Mouse (Mus musculus): ENCODE results near the gene Ksr2.
A peak's percentile ranks its signal among the peaks of the same experiment; 100 is the strongest.

Gene Ksr2

DNA sequence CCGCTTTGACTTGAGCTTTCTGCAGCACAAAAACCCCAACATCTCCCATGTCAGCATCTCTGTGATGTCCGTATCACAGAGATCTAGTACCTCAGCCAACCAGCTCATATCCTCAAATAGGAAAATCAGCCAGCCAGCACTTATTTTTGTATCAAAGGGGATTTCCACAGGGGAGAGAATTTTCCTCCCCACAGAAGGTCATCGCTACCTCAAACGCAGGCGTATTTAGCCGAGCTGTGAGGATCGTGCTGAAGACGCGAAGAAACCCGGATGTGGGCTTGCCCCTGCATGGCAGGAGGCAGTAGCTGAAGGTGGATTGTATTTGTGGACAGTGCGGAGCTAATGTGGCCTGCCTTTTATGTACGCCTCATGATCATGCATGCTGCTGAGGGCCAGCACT is 67.8 kb downstream of the Ksr2 start:
- H3K36me3 ChIP-seq (ENCODE audit: insufficient read depth, low read length), result no peaks in the 10 kb centered on the region
- TF ChIP-seq POU5F1 (IDR thresholded peaks at IDR 0.05; ENCODE audit: borderline replicate concordance, low read length) (no peak), CTCF (conservative IDR thresholded peaks at IDR 0.05; ENCODE audit: low read length) (no peak), NANOG (IDR thresholded peaks at IDR 0.05; ENCODE audit: borderline replicate concordance, low read length) (no peak)
- H3K4me3 ChIP-seq (replicated peaks; ENCODE audit: low read length), result peak overlapping the region; percentile 61
- H3K9me3 ChIP-seq (ENCODE audit: low read length), result peaks cover 6% of the 10 kb centered on the region
- peaks cover 12% of the 10 kb centered on the region; the same call in 1 of the 2 replicates for H3K27me3 ChIP-seq (ENCODE audit: insufficient read depth, low read length)
- peaks cover 23% of the 10 kb centered on the region for H3K4me1 ChIP-seq (replicated peaks; ENCODE audit: low read depth, low read length)

DNA sequence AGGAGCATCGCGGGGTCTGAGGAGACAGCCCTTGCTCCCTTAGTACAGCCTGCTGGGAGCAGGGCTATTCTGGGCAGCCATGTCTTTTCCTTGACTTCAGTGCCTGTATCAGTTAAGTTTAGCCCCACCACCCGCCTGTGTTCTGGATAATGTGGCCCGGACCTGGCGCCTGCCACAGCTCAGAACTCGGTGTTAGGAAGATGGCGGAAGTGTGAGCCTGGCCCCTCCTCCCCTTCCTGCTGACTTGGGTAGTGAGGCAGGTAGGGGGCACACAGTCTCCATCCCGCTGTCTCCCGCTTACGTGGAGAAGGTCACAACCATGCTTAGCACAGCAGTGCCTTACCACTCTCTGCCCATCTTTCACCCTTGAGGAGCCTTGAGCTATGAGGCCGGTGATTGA is 68.2 kb downstream of the Ksr2 start:
- Histone ChIP-seq H3K4me1 (replicated peaks; ENCODE audit: low read depth, low read length) (peaks cover 25% of the 10 kb centered on the region), H3K4me3 (replicated peaks; ENCODE audit: low read length) (peak overlapping the region; percentile 61), H3K27me3 (ENCODE audit: insufficient read depth, low read length) (peaks cover 12% of the 10 kb centered on the region; the same call in 1 of the 2 replicates), H3K36me3 (ENCODE audit: insufficient read depth, low read length) (no peaks in the 10 kb centered on the region), H3K9me3 (ENCODE audit: low read length) (peaks cover 2% of the 10 kb centered on the region)
- no peak for TF ChIP-seq CTCF (conservative IDR thresholded peaks at IDR 0.05; ENCODE audit: low read length)
- TF ChIP-seq POU5F1 (IDR thresholded peaks at IDR 0.05; ENCODE audit: borderline replicate concordance, low read length), result no peak
- TF ChIP-seq NANOG (IDR thresholded peaks at IDR 0.05; ENCODE audit: borderline replicate concordance, low read length), result no peak

DNA sequence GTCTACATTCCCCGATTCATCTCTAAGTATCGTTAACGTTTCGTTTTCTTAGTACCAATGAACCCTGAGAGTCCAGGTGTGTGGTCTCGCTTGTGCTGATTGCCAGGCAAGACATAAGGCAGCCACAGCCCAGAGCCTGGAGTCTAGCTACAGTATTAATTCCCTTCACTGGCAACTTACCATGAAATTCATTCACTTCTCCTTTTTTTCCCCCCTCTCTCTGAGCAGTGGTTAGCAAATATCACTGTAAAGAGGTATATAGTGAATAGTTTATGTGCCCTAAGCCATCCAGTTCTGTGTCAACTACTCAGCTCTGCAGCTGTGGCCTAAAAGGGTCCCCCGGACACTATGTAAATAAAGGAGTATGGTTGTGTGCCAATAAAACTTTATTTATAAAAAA is 71.6 kb downstream of the Ksr2 start:
- peaks cover 25% of the 10 kb centered on the region for H3K4me1 ChIP-seq (replicated peaks; ENCODE audit: low read depth, low read length)
- peaks cover 16% of the 10 kb centered on the region; the same call in 1 of the 2 replicates for H3K27me3 ChIP-seq (ENCODE audit: insufficient read depth, low read length)
- H3K36me3 ChIP-seq (ENCODE audit: insufficient read depth, low read length), result no peaks in the 10 kb centered on the region
- H3K9me3 ChIP-seq (ENCODE audit: low read length), result no peaks in the 10 kb centered on the region
- TF ChIP-seq POU5F1 (IDR thresholded peaks at IDR 0.05; ENCODE audit: borderline replicate concordance, low read length), result no peak
- TF ChIP-seq CTCF (conservative IDR thresholded peaks at IDR 0.05; ENCODE audit: low read length), result no peak
- no peak for TF ChIP-seq NANOG (IDR thresholded peaks at IDR 0.05; ENCODE audit: borderline replicate concordance, low read length)
- no peak overlapping the region for H3K4me3 ChIP-seq (replicated peaks; ENCODE audit: low read length)

DNA sequence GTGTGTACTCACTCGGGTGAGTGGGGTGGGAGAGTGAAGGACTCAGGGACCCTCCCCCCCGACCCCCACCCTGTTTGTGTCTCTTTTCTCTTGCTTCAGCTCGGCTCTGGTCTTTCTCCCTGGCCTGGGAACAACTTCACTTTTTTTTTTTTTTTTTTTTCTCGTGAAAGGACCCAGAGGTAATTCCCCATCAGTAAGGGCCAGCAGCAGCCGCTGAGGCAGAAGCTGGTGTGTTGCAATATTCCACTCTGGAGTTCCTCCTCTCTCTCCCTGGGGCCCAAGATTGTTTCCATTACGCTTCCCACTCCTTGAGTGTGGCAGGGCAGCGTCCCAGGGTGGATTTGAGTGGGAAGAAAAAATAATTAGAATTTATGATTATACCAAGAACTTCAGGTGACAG is 72.3 kb downstream of the Ksr2 start:
- H3K4me1 ChIP-seq (replicated peaks; ENCODE audit: low read depth, low read length), result peaks cover 23% of the 10 kb centered on the region
- TF ChIP-seq POU5F1 (IDR thresholded peaks at IDR 0.05; ENCODE audit: borderline replicate concordance, low read length) (no peak), CTCF (conservative IDR thresholded peaks at IDR 0.05; ENCODE audit: low read length) (no peak), NANOG (IDR thresholded peaks at IDR 0.05; ENCODE audit: borderline replicate concordance, low read length) (no peak)
- H3K9me3 ChIP-seq (ENCODE audit: low read length), result no peaks in the 10 kb centered on the region
- no peak overlapping the region for H3K4me3 ChIP-seq (replicated peaks; ENCODE audit: low read length)
- H3K27me3 ChIP-seq (ENCODE audit: insufficient read depth, low read length), result peaks cover 16% of the 10 kb centered on the region; the same call in 1 of the 2 replicates
- H3K36me3 ChIP-seq (ENCODE audit: insufficient read depth, low read length), result no peaks in the 10 kb centered on the region

DNA sequence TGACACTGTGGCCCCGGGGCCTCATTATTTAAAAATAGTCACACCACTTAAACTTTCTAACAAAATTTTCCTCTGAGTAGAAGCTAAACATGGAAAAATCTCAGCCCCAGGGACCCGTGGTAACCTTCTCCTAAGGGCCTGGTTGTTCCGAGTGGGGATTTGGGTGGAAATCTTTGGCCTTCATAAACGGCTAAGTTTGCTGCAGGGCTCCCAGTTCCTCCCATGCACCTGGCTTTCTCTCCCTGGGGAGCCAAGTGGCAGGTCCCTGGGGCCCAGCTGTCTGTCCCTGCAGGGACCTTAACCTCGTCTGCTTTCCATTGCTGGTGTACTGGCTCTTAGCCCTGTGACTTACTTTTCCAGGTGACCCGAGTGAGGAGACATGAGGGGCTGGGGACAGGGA is 74.4 kb downstream of the Ksr2 start:
- H3K4me1 ChIP-seq (replicated peaks; ENCODE audit: low read depth, low read length), result peaks cover 11% of the 10 kb centered on the region
- no peak for TF ChIP-seq POU5F1 (IDR thresholded peaks at IDR 0.05; ENCODE audit: borderline replicate concordance, low read length)
- no peak for TF ChIP-seq NANOG (IDR thresholded peaks at IDR 0.05; ENCODE audit: borderline replicate concordance, low read length)
- TF ChIP-seq CTCF (conservative IDR thresholded peaks at IDR 0.05; ENCODE audit: low read length), result no peak
- no peaks in the 10 kb centered on the region for H3K36me3 ChIP-seq (ENCODE audit: insufficient read depth, low read length)
- no peak overlapping the region for H3K4me3 ChIP-seq (replicated peaks; ENCODE audit: low read length)
- peaks cover 10% of the 10 kb centered on the region; the same call in 1 of the 2 replicates for H3K27me3 ChIP-seq (ENCODE audit: insufficient read depth, low read length)
- no peaks in the 10 kb centered on the region for H3K9me3 ChIP-seq (ENCODE audit: low read length)

DNA sequence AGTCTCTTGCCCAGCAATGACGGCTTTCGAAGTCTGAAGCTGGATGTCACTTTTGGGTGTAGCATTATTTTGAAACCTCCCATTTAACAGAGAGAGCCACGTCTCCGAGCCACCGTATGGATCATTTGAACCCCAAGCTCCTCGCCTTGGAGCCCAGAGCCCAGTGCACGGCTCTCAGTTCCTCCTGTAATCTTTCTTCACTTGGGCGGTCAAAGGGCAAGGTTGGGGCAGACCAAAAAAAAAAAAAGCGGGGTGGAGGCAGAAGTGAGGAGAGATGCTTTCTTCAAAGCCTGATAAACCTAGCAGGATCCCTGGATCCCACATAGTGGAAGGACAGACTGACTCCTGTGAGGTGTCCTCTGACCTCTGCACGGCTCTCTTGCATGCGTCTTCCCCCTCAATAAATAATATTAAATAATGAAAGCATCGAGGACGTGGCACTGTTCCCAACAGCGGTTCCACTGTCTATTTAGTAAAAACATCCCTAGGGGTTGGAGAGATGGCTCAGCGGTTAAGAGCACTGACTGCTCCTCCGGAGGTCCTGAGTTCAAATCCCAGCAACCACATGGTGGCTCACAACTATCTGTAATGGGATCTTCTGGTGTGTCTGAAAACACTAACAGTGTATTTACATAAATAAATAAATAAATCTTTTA is 75.0 kb downstream of the Ksr2 start:
- no peak for TF ChIP-seq POU5F1 (IDR thresholded peaks at IDR 0.05; ENCODE audit: borderline replicate concordance, low read length)
- TF ChIP-seq NANOG (IDR thresholded peaks at IDR 0.05; ENCODE audit: borderline replicate concordance, low read length), result no peak
- no peak for TF ChIP-seq CTCF (conservative IDR thresholded peaks at IDR 0.05; ENCODE audit: low read length)
- no peaks in the 10 kb centered on the region for H3K9me3 ChIP-seq (ENCODE audit: low read length)
- no peaks in the 10 kb centered on the region for H3K36me3 ChIP-seq (ENCODE audit: insufficient read depth, low read length)
- 0 out of 2 replicates have a peak, but pooled peaks cover 7% of the 10 kb centered on the region for H3K27me3 ChIP-seq (ENCODE audit: insufficient read depth, low read length)
- H3K4me3 ChIP-seq (replicated peaks; ENCODE audit: low read length), result no peak overlapping the region
- peaks cover 17% of the 10 kb centered on the region for H3K4me1 ChIP-seq (replicated peaks; ENCODE audit: low read depth, low read length)

DNA sequence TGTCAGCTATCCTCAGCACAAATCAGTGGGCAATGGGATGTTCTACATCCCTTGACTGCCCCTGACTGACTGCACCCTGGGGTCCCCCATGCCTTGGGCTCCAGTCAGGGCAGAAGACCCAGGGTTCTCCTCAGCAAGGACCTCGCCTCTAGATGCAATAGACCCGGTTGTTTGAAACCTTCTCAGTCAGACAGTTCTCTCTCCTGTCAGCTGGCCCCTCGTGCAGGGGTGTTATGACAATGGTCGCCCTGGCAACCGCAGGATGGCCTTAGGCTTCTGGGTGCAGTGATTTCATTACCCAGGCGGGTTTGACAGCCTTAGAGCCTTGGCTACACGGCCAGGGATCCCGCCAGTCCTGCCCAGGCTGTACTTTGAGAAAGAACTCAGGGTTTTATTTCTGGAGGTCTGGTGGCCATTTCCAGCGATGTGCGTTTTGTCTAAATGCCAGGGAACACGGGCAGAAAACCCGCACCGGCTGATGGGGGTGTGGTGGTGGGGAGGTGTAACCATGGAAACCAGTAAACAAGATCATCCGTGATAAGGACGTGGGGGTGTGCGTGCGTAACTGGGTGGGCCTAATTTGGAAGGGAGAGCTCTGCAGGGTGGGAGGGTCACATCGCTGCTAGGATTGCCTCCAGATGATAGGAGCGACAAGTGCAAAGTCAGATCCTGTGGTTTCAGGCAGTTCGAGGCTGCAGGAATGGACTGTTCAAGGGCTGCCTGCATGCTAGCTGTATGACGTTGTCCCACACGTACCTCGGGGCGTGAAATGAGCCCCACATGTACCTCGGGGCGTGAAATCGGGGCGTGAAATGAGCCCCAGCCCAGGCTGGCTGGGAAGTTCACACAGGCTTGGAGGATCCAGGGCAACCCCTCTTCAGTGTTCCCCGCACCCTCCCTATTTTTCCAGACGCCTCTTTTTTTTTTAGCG is 79.4 kb downstream of the Ksr2 start:
- H3K27me3 ChIP-seq (ENCODE audit: insufficient read depth, low read length), result peaks cover 7% of the 10 kb centered on the region; the same call in 1 of the 2 replicates
- peak overlapping the region; percentile 17; the same call in 1 of the 2 replicates for H3K4me3 ChIP-seq (replicated peaks; ENCODE audit: low read length)
- H3K4me1 ChIP-seq (replicated peaks; ENCODE audit: low read depth, low read length), result peaks cover 23% of the 10 kb centered on the region
- no peaks in the 10 kb centered on the region for H3K9me3 ChIP-seq (ENCODE audit: low read length)
- H3K36me3 ChIP-seq (ENCODE audit: insufficient read depth, low read length), result no peaks in the 10 kb centered on the region
- TF ChIP-seq CTCF (conservative IDR thresholded peaks at IDR 0.05; ENCODE audit: low read length), result no peak
- TF ChIP-seq POU5F1 (IDR thresholded peaks at IDR 0.05; ENCODE audit: borderline replicate concordance, low read length), result no peak
- no peak for TF ChIP-seq NANOG (IDR thresholded peaks at IDR 0.05; ENCODE audit: borderline replicate concordance, low read length)

DNA sequence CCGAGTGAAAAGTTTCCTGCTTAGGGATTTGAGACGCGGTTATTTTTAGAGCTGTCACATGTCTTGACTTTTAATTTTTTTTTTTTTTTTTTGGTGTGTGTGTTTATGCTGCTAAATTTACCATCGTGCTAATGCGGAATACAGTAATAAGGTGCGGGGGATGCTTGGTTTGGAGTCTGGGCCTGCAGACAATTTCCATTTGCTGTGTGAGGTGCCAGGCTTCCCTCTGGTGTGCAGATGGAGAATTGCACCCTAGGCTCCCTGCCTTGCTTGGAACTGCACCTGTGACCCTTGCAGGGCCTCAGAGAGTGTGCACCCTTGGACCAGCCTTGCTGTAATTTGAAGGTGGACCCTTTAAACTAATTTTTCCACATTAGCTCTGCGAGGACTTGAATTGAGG is 80.1 kb downstream of the Ksr2 start:
- no peak for TF ChIP-seq POU5F1 (IDR thresholded peaks at IDR 0.05; ENCODE audit: borderline replicate concordance, low read length)
- TF ChIP-seq CTCF (conservative IDR thresholded peaks at IDR 0.05; ENCODE audit: low read length), result peak; percentile 90
- no peaks in the 10 kb centered on the region for H3K36me3 ChIP-seq (ENCODE audit: insufficient read depth, low read length)
- no peaks in the 10 kb centered on the region for H3K9me3 ChIP-seq (ENCODE audit: low read length)
- H3K4me1 ChIP-seq (replicated peaks; ENCODE audit: low read depth, low read length), result peaks cover 23% of the 10 kb centered on the region
- H3K27me3 ChIP-seq (ENCODE audit: insufficient read depth, low read length), result peaks cover 10% of the 10 kb centered on the region; the same call in 1 of the 2 replicates
- H3K4me3 ChIP-seq (replicated peaks; ENCODE audit: low read length), result no peak overlapping the region
